Mouse (Mus musculus) adrenal gland, postnatal 36 days (tissue): ENCODE data around the gene Itgae. TPM values are rescaled to one million over a fixed set of nuclear protein-coding genes. Genes with fewer than 3 reads are reported as not detected.

Source experiments
- DNase-seq, 2 experiments: peaks; one replicate each; pipeline ENCODE4 v3.0.0; 2021; ENCODE audit warnings: mixed read lengths in 1 of 2
- long read RNA-seq, 2 experiments: library from polyadenylated mRNA; stranded (forward); transcript quantifications; one replicate each; pipeline ENCODE4 v2.0.0; 2021; ENCODE audit warnings: borderline sequencing depth in 2 of 2
- total RNA-seq, 2 experiments: library from RNA; stranded (reverse); gene quantifications; 2 replicates each; pipeline ENCODE4 v1.2.3; 2021

Itgae gene
- total RNA-seq: under 1 TPM; 0.50 to 0.59 TPM
- long read RNA-seq, experiment 1, partial matches to known transcripts: 2 of 2 reads
- long read RNA-seq, experiment 1, other reads (novel, unspliced or antisense): 0 of 2 reads
- long read RNA-seq, experiment 2, partial matches to known transcripts: 1 of 2 reads
- long read RNA-seq, experiment 2, other reads (novel, unspliced or antisense): 1 of 2 reads

GRCm38 (mm10) chr11:73090283-73090682 is at the start of gene Itgae:
Gene Itgae, plus strand, starts transcription at chr11:73090583.
- no peak for DNase-seq

- no peak for DNase-seq
Measured at GRCm38 (mm10) chr11:73044229-73044755, 46.1 kb upstream of the Itgae start.

GRCm38 (mm10) chr11:73044789-73045188 is 45.6 kb upstream of the Itgae start:
- DNase-seq: no peak

- DNase-seq: peak; percentile 97
Measured at GRCm38 (mm10) chr11:73047542-73047996, 42.8 kb upstream of the Itgae start, which contains the start of gene Ncbp3. Gene Ncbp3, plus strand, starts transcription at chr11:73047783.

- DNase-seq: peak; percentile 73 to 80
Measured at GRCm38 (mm10) chr11:73048030-73048876, 42.1 kb upstream of the Itgae start.

- peak; percentile 79 to 82 for DNase-seq
Measured at GRCm38 (mm10) chr11:73049335-73049734, 41.0 kb upstream of the Itgae start.

- DNase-seq: no peak
Measured at GRCm38 (mm10) chr11:73052795-73053194, 37.6 kb upstream of the Itgae start.

- no peak for DNase-seq
Measured at GRCm38 (mm10) chr11:73057701-73058100, 32.7 kb upstream of the Itgae start.

- DNase-seq: no peak
Measured at GRCm38 (mm10) chr11:73059630-73060029, 30.8 kb upstream of the Itgae start.

GRCm38 (mm10) chr11:73061413-73061812 is 29.0 kb upstream of the Itgae start:
- DNase-seq: no peak

- DNase-seq: peak; percentile 36 to 62
Measured at GRCm38 (mm10) chr11:73071839-73072238, 18.5 kb upstream of the Itgae start.

- no peak for DNase-seq
Measured at GRCm38 (mm10) chr11:73076295-73076694, 14.1 kb upstream of the Itgae start.

- DNase-seq: no peak
Measured at GRCm38 (mm10) chr11:73076733-73077132, 13.7 kb upstream of the Itgae start.

- DNase-seq: no peak
Measured at GRCm38 (mm10) chr11:73077211-73077720, 13.1 kb upstream of the Itgae start.

- no peak for DNase-seq
Measured at GRCm38 (mm10) chr11:73078615-73079014, 11.8 kb upstream of the Itgae start.

- DNase-seq: no peak
Measured at GRCm38 (mm10) chr11:73080306-73080705, 10.1 kb upstream of the Itgae start.

GRCm38 (mm10) chr11:73084303-73084702 is 6.1 kb upstream of the Itgae start:
- no peak for DNase-seq

- DNase-seq: peak; percentile 32 to 42
Measured at GRCm38 (mm10) chr11:73084804-73085231, 5.6 kb upstream of the Itgae start.

- DNase-seq: no peak
Measured at GRCm38 (mm10) chr11:73085391-73085790, 5.0 kb upstream of the Itgae start.

GRCm38 (mm10) chr11:73087700-73088480 is 2.5 kb upstream of the Itgae start:
- DNase-seq: no peak

GRCm38 (mm10) chr11:73090826-73091225 is 443 bp downstream of the Itgae start:
- no peak for DNase-seq

- no peak for DNase-seq
Measured at GRCm38 (mm10) chr11:73092057-73092456, 1.7 kb downstream of the Itgae start.
